Mouse (Mus musculus): ENCODE data around the gene Slain2. TPM values are rescaled to one million over a fixed set of nuclear protein-coding genes. Genes with fewer than 3 reads are reported as not detected.
"Not testable (repeated sequence)": the region's sequence is repeated elsewhere in the genome, so short reads cannot be mapped to it uniquely, and the experiment has no call there.

Gene Slain2
- polyA plus RNA-seq, 1 experiment: 48.4 TPM

GRCm38 (mm10) chr5:73006784-73007581 lies 92.9 kb downstream of the Slain2 start, which contains the start of gene Slc10a4:
Slc10a4 (plus strand) TSS chr5:73006883.
- H3K27me3 ChIP-seq (ENCODE audit: control insufficient read depth, insufficient read depth, low read length, poor library complexity, severe bottlenecking): peaks cover 6% of the 10 kb centered on the region
- no peak for TF ChIP-seq EP300 (IDR thresholded peaks at IDR 0.05; ENCODE audit: insufficient read depth, low read depth, low read length)
- no peak for TF ChIP-seq CTCF (IDR thresholded peaks at IDR 0.05; ENCODE audit: low read depth, low read length)
- no peak for TF ChIP-seq POLR2A (IDR thresholded peaks at IDR 0.05; ENCODE audit: insufficient read depth, low read length)
- H3K4me3 ChIP-seq (ENCODE audit: low read depth, low read length): peak within 1 kb of the TSS; percentile 61
- H3K9ac ChIP-seq (ENCODE audit: low read depth, poor library complexity, severe bottlenecking): no peak within 1 kb of the TSS
- no peaks in the 10 kb centered on the region for H3K36me3 ChIP-seq (ENCODE audit: control insufficient read depth, insufficient read depth, low read length, poor library complexity, severe bottlenecking)
- H3K27ac ChIP-seq (ENCODE audit: insufficient read depth, low read length): no peak within 1 kb of the TSS
- H3K4me1 ChIP-seq (ENCODE audit: control insufficient read depth, insufficient read depth, low read length): no peaks in the 10 kb centered on the region
- H3K9me3 ChIP-seq (replicated peaks; ENCODE audit: control insufficient read depth, insufficient read depth, low read length, poor library complexity, severe bottlenecking): no peaks in the 10 kb centered on the region

GRCm38 (mm10) chr5:73007582-73007959 lies 93.5 kb downstream of the Slain2 start:
- peaks cover 6% of the 10 kb centered on the region for H3K27me3 ChIP-seq (ENCODE audit: control insufficient read depth, insufficient read depth, low read length, poor library complexity, severe bottlenecking)
- H3K9ac ChIP-seq (ENCODE audit: low read depth, poor library complexity, severe bottlenecking): no peak overlapping the region
- no peaks in the 10 kb centered on the region for H3K4me1 ChIP-seq (ENCODE audit: control insufficient read depth, insufficient read depth, low read length)
- peak overlapping the region; percentile 61; the same call in 1 of the 2 replicates for H3K4me3 ChIP-seq (ENCODE audit: low read depth, low read length)
- TF ChIP-seq CTCF (IDR thresholded peaks at IDR 0.05; ENCODE audit: low read depth, low read length) (no peak), POLR2A (IDR thresholded peaks at IDR 0.05; ENCODE audit: insufficient read depth, low read length) (no peak), EP300 (IDR thresholded peaks at IDR 0.05; ENCODE audit: insufficient read depth, low read depth, low read length) (no peak)
- no peaks in the 10 kb centered on the region for H3K9me3 ChIP-seq (replicated peaks; ENCODE audit: control insufficient read depth, insufficient read depth, low read length, poor library complexity, severe bottlenecking)
- no peak overlapping the region for H3K27ac ChIP-seq (ENCODE audit: insufficient read depth, low read length)
- no peaks in the 10 kb centered on the region for H3K36me3 ChIP-seq (ENCODE audit: control insufficient read depth, insufficient read depth, low read length, poor library complexity, severe bottlenecking)

GRCm38 (mm10) chr5:73008230-73008629 lies 94.1 kb downstream of the Slain2 start:
- not testable (repeated sequence) for H3K36me3 ChIP-seq (ENCODE audit: control insufficient read depth, insufficient read depth, low read length, poor library complexity, severe bottlenecking); H3K9me3 ChIP-seq (replicated peaks; ENCODE audit: control insufficient read depth, insufficient read depth, low read length, poor library complexity, severe bottlenecking); H3K9ac ChIP-seq (ENCODE audit: low read depth, poor library complexity, severe bottlenecking); H3K4me3 ChIP-seq (ENCODE audit: low read depth, low read length); H3K4me1 ChIP-seq (ENCODE audit: control insufficient read depth, insufficient read depth, low read length); H3K27ac ChIP-seq (ENCODE audit: insufficient read depth, low read length); H3K27me3 ChIP-seq (ENCODE audit: control insufficient read depth, insufficient read depth, low read length, poor library complexity, severe bottlenecking)
- peak; percentile 44 for TF ChIP-seq CTCF (IDR thresholded peaks at IDR 0.05; ENCODE audit: low read depth, low read length)

- not testable (repeated sequence) for H3K9ac ChIP-seq (ENCODE audit: low read depth, poor library complexity, severe bottlenecking); H3K36me3 ChIP-seq (ENCODE audit: control insufficient read depth, insufficient read depth, low read length, poor library complexity, severe bottlenecking); H3K27ac ChIP-seq (ENCODE audit: insufficient read depth, low read length); H3K27me3 ChIP-seq (ENCODE audit: control insufficient read depth, insufficient read depth, low read length, poor library complexity, severe bottlenecking); H3K9me3 ChIP-seq (replicated peaks; ENCODE audit: control insufficient read depth, insufficient read depth, low read length, poor library complexity, severe bottlenecking); H3K4me3 ChIP-seq (ENCODE audit: low read depth, low read length); H3K4me1 ChIP-seq (ENCODE audit: control insufficient read depth, insufficient read depth, low read length)
Observed at GRCm38 (mm10) chr5:73011806-73012205, 97.7 kb downstream of the Slain2 start.

GRCm38 (mm10) chr5:73012884-73013610 lies 98.9 kb downstream of the Slain2 start:
- not testable (repeated sequence) for H3K36me3 ChIP-seq (ENCODE audit: control insufficient read depth, insufficient read depth, low read length, poor library complexity, severe bottlenecking); H3K4me1 ChIP-seq (ENCODE audit: control insufficient read depth, insufficient read depth, low read length); H3K9me3 ChIP-seq (replicated peaks; ENCODE audit: control insufficient read depth, insufficient read depth, low read length, poor library complexity, severe bottlenecking); H3K27me3 ChIP-seq (ENCODE audit: control insufficient read depth, insufficient read depth, low read length, poor library complexity, severe bottlenecking); H3K27ac ChIP-seq (ENCODE audit: insufficient read depth, low read length)
- Histone ChIP-seq H3K4me3 (ENCODE audit: low read depth, low read length) (peak overlapping the region; percentile 30; the same call in 1 of the 2 replicates), H3K9ac (ENCODE audit: low read depth, poor library complexity, severe bottlenecking) (0 out of 2 replicates have a peak overlapping the region, but pooled peaks have one; percentile 17)

- not testable (repeated sequence) for H3K27me3 ChIP-seq (ENCODE audit: control insufficient read depth, insufficient read depth, low read length, poor library complexity, severe bottlenecking); H3K27ac ChIP-seq (ENCODE audit: insufficient read depth, low read length); H3K9me3 ChIP-seq (replicated peaks; ENCODE audit: control insufficient read depth, insufficient read depth, low read length, poor library complexity, severe bottlenecking); H3K36me3 ChIP-seq (ENCODE audit: control insufficient read depth, insufficient read depth, low read length, poor library complexity, severe bottlenecking); H3K4me1 ChIP-seq (ENCODE audit: control insufficient read depth, insufficient read depth, low read length)
- Histone ChIP-seq H3K9ac (ENCODE audit: low read depth, poor library complexity, severe bottlenecking) (peak overlapping the region; percentile 17; the same call in 1 of the 2 replicates), H3K4me3 (ENCODE audit: low read depth, low read length) (peak overlapping the region; percentile 24)
Observed at GRCm38 (mm10) chr5:73013611-73014287, 99.6 kb downstream of the Slain2 start.
